Mouse (Mus musculus) lung, embryonic 15.5 days (tissue): ENCODE measurements at regions not wholly inside any gene's neighbourhood (a gene's known extent, or its start where the extent isn't known, plus 50 kb on each side); places are given as distances from the start of the nearest gene placed in this dataset.

ENCODE experiments used
- ATAC-seq: fragments of 200-750 bp; cut with Nextera tagmentation; 2 replicates; pipeline ENCODE4 v1.8.0; 2017; ENCODE audit warnings: moderate number of reproducible peaks, borderline replicate concordance; ENCODE audit not compliant: low FRiP score, low TSS enrichment; ENCODE audit errors: extremely low read depth
- H3K27ac ChIP-seq: fragments of 300-500 bp; sonication (generic); 2 replicates; pipeline ENCODE4 v1.5.1; 2015; ENCODE audit warnings: moderate library complexity, mild to moderate bottlenecking, inconsistent platforms
- H3K27me3 ChIP-seq: fragments of 300-500 bp; sonication (generic); 2 replicates; pipeline ENCODE4 v1.6.1; 2015; ENCODE audit warnings: inconsistent platforms
- H3K36me3 ChIP-seq: fragments of 300-500 bp; sonication (generic); 2 replicates; pipeline ENCODE4 v1.6.1; 2015; ENCODE audit warnings: inconsistent platforms
- H3K4me1 ChIP-seq: fragments of 300-500 bp; sonication (generic); 2 replicates; pipeline ENCODE4 v1.6.1; 2015; ENCODE audit warnings: inconsistent platforms
- H3K4me2 ChIP-seq: fragments of 300-500 bp; sonication (generic); 2 replicates; pipeline ENCODE4 v1.6.1; 2015; ENCODE audit warnings: inconsistent platforms, mild to moderate bottlenecking, moderate library complexity
- H3K4me3 ChIP-seq: fragments of 300-500 bp; sonication (generic); 2 replicates; pipeline ENCODE4 v1.5.1; 2015; ENCODE audit warnings: mild to moderate bottlenecking, inconsistent platforms
- H3K9ac ChIP-seq: fragments of 300-500 bp; sonication (generic); 2 replicates; pipeline ENCODE4 v1.6.1; 2015; ENCODE audit warnings: inconsistent platforms
- H3K9me3 ChIP-seq: fragments of 300-500 bp; sonication (generic); 2 replicates; pipeline ENCODE4 v1.6.1; 2016; ENCODE audit warnings: inconsistent platforms
- WGBS: fragments of 180-500 bp; shearing (Covaris S2); methylation state at CpG from one replicate; pipeline ENCODE4 v1.1.7; 2015; 5-methylcytosine and 5-hydroxymethylcytosine counted together

GRCm38 (mm10) chr11:111155023-111155422, 89.1 kb downstream of the Kcnj2 start:
- ATAC-seq = no peak
- H3K27me3 ChIP-seq = no peaks in the 10 kb centered on the region
- H3K36me3 ChIP-seq = no peaks in the 10 kb centered on the region
- H3K4me3 ChIP-seq = no peak overlapping the region
- H3K4me2 ChIP-seq = no peak overlapping the region
- no peaks in the 10 kb centered on the region for H3K4me1 ChIP-seq
- H3K9ac ChIP-seq = no peak overlapping the region
- H3K27ac ChIP-seq = no peak overlapping the region
- 73% methylated on average over 7 of the region's 7 CpGs for WGBS
- no peaks in the 10 kb centered on the region for H3K9me3 ChIP-seq

- Histone ChIP-seq H3K9ac (no peak overlapping the region), H3K36me3 (no peaks in the 10 kb centered on the region), H3K27ac (no peak overlapping the region), H3K9me3 (no peaks in the 10 kb centered on the region), H3K4me3 (no peak overlapping the region), H3K27me3 (no peaks in the 10 kb centered on the region), H3K4me2 (no peak overlapping the region), H3K4me1 (no peaks in the 10 kb centered on the region)
- WGBS = 56% methylated on average over 7 of the region's 7 CpGs
- ATAC-seq = no peak
Measured at GRCm38 (mm10) chr11:111155747-111156146, 89.8 kb downstream of the Kcnj2 start.

GRCm38 (mm10) chr11:111159299-111159698, 93.3 kb downstream of the Kcnj2 start:
- Histone ChIP-seq H3K36me3 (no peaks in the 10 kb centered on the region), H3K4me2 (no peak overlapping the region), H3K9me3 (no peaks in the 10 kb centered on the region), H3K4me1 (no peaks in the 10 kb centered on the region), H3K27me3 (no peaks in the 10 kb centered on the region), H3K27ac (no peak overlapping the region), H3K9ac (no peak overlapping the region), H3K4me3 (no peak overlapping the region)
- ATAC-seq = no peak
- 67% methylated on average over 2 of the region's 2 CpGs for WGBS

- ATAC-seq = no peak
- H3K4me1 ChIP-seq = no peaks in the 10 kb centered on the region
- no peak overlapping the region for H3K4me3 ChIP-seq
- H3K9me3 ChIP-seq = no peaks in the 10 kb centered on the region
- H3K27me3 ChIP-seq = no peaks in the 10 kb centered on the region
- H3K36me3 ChIP-seq = no peaks in the 10 kb centered on the region
- no peak overlapping the region for H3K9ac ChIP-seq
- no peak overlapping the region for H3K4me2 ChIP-seq
- H3K27ac ChIP-seq = no peak overlapping the region
Measured at GRCm38 (mm10) chr11:111164907-111165306, 98.9 kb downstream of the Kcnj2 start.

GRCm38 (mm10) chr11:111170174-111170800, 104.3 kb downstream of the Kcnj2 start:
- no peaks in the 10 kb centered on the region for H3K9me3 ChIP-seq
- WGBS = 83% methylated on average over 5 of the region's 5 CpGs
- H3K36me3 ChIP-seq = no peaks in the 10 kb centered on the region
- ATAC-seq = no peak
- H3K27me3 ChIP-seq = no peaks in the 10 kb centered on the region
- H3K9ac ChIP-seq = no peak overlapping the region
- no peak overlapping the region for H3K4me3 ChIP-seq
- H3K4me2 ChIP-seq = no peak overlapping the region
- H3K4me1 ChIP-seq = no peaks in the 10 kb centered on the region
- no peak overlapping the region for H3K27ac ChIP-seq

- Histone ChIP-seq H3K4me1 (no peaks in the 10 kb centered on the region), H3K27me3 (no peaks in the 10 kb centered on the region), H3K36me3 (no peaks in the 10 kb centered on the region), H3K9ac (no peak overlapping the region), H3K4me3 (no peak overlapping the region), H3K4me2 (no peak overlapping the region), H3K27ac (no peak overlapping the region), H3K9me3 (no peaks in the 10 kb centered on the region)
- 59% methylated on average over 4 of the region's 4 CpGs for WGBS
- no peak for ATAC-seq
Measured at GRCm38 (mm10) chr11:111173525-111173924, 107.6 kb downstream of the Kcnj2 start.

- H3K4me1 ChIP-seq = no peaks in the 10 kb centered on the region
- WGBS = 57% methylated on average over 3 of the region's 3 CpGs
Measured at GRCm38 (mm10) chr11:111175566-111175965, 109.6 kb downstream of the Kcnj2 start.

GRCm38 (mm10) chr11:111177516-111177915, 111.6 kb downstream of the Kcnj2 start:
- Histone ChIP-seq H3K4me3 (no peak overlapping the region), H3K9me3 (no peaks in the 10 kb centered on the region), H3K4me1 (no peaks in the 10 kb centered on the region), H3K36me3 (no peaks in the 10 kb centered on the region), H3K4me2 (no peak overlapping the region), H3K9ac (no peak overlapping the region), H3K27me3 (no peaks in the 10 kb centered on the region), H3K27ac (no peak overlapping the region)
- no peak for ATAC-seq
- WGBS = 74% methylated on average over 4 of the region's 4 CpGs

More at GRCm38 (mm10) chr11:111175566-111175965, 109.6 kb downstream of the Kcnj2 start:
- Histone ChIP-seq H3K9ac (no peak overlapping the region), H3K4me3 (no peak overlapping the region), H3K27ac (no peak overlapping the region), H3K4me2 (no peak overlapping the region), H3K36me3 (no peaks in the 10 kb centered on the region), H3K9me3 (no peaks in the 10 kb centered on the region), H3K27me3 (no peaks in the 10 kb centered on the region)
- no peak for ATAC-seq

GRCm38 (mm10) chr11:111197422-111197821, 131.5 kb downstream of the Kcnj2 start:
- H3K4me3 ChIP-seq = no peak overlapping the region
- H3K4me2 ChIP-seq = no peak overlapping the region
- no peaks in the 10 kb centered on the region for H3K36me3 ChIP-seq
- 65% methylated on average over 4 of the region's 4 CpGs for WGBS
- H3K4me1 ChIP-seq = no peaks in the 10 kb centered on the region
- H3K9me3 ChIP-seq = no peaks in the 10 kb centered on the region
- no peak for ATAC-seq
- H3K9ac ChIP-seq = no peak overlapping the region
- H3K27me3 ChIP-seq = no peaks in the 10 kb centered on the region
- no peak overlapping the region for H3K27ac ChIP-seq

GRCm38 (mm10) chr11:111200512-111200911, 134.5 kb downstream of the Kcnj2 start:
- WGBS = 59% methylated on average over 2 of the region's 2 CpGs
- Histone ChIP-seq H3K4me2 (no peak overlapping the region), H3K27ac (no peak overlapping the region), H3K4me1 (no peaks in the 10 kb centered on the region), H3K9me3 (no peaks in the 10 kb centered on the region), H3K9ac (no peak overlapping the region), H3K27me3 (no peaks in the 10 kb centered on the region), H3K36me3 (no peaks in the 10 kb centered on the region), H3K4me3 (no peak overlapping the region)
- no peak for ATAC-seq

- Histone ChIP-seq H3K4me3 (no peak overlapping the region), H3K4me2 (no peak overlapping the region), H3K4me1 (no peaks in the 10 kb centered on the region), H3K27me3 (no peaks in the 10 kb centered on the region), H3K9ac (no peak overlapping the region), H3K9me3 (no peaks in the 10 kb centered on the region), H3K36me3 (no peaks in the 10 kb centered on the region), H3K27ac (no peak overlapping the region)
- no peak for ATAC-seq
Measured at GRCm38 (mm10) chr11:111202780-111203179, 136.8 kb downstream of the Kcnj2 start.

GRCm38 (mm10) chr11:111210565-111210964, 144.6 kb downstream of the Kcnj2 start:
- Histone ChIP-seq H3K4me1 (peaks cover 8% of the 10 kb centered on the region; the same call in 1 of the 2 replicates), H3K9ac (no peak overlapping the region), H3K36me3 (no peaks in the 10 kb centered on the region), H3K4me3 (no peak overlapping the region), H3K27ac (no peak overlapping the region), H3K27me3 (no peaks in the 10 kb centered on the region), H3K4me2 (no peak overlapping the region), H3K9me3 (no peaks in the 10 kb centered on the region)
- no peak for ATAC-seq
